Mouse (Mus musculus): ENCODE measurements at regions not wholly inside any gene's neighbourhood (a gene's known extent, or its start where the extent isn't known, plus 50 kb on each side); places are given as distances from the start of the nearest gene placed in this dataset.
A peak's percentile ranks its signal among the peaks of the same experiment; 100 is the strongest.

DNA sequence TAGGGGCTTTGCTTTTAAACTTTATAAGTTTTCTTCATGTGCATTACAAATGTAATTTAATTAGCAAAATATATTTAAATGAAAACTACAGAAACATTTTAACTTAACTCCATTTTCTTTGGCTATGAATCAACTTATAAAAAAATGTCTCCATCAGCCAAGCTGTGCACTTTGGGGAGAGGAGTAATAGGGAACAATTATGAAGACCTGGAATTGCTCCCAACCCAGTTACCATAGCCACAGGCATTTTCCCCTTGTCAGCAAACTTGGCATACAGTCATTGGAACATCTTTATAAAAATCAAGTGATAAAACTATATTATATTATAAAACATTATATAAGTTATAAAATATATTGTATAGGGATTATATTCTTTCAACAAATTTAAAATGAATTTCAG, 65.0 kb downstream of the Atxn7l3b start:
- no peaks in the 10 kb centered on the region for H3K9me3 ChIP-seq
- no peaks in the 10 kb centered on the region for H3K27me3 ChIP-seq (replicated peaks)
- TF ChIP-seq GATA1 (IDR thresholded peaks at IDR 0.05; ENCODE audit: borderline replicate concordance, low read length): no peak
- no peak for TF ChIP-seq FLI1 (IDR thresholded peaks at IDR 0.05; ENCODE audit: low read length)
- no peak overlapping the region for H3K4me3 ChIP-seq (replicated peaks)
- H3K36me3 ChIP-seq (replicated peaks; ENCODE audit: low read length): no peaks in the 10 kb centered on the region
- no peaks in the 10 kb centered on the region for H3K4me1 ChIP-seq

DNA sequence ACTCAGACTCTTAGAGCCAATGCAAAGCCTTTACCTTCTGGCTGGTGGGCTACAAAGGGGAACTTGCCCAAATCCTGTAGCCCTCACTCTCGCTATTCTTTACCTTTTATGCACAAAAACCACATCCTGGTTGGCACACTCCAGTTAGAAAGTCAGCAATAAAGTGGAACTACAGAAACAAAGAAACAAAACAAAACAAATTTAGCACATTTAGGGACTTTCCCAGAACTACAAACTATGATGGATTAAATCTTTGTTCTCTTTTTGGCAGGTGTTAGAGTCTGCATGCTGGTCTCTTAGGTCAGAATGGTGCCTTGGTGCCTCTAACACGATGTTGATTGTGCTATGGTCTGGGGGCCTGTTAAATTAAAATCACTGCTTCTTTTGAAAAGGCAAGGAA, 65.4 kb downstream of the Atxn7l3b start:
- no peak for TF ChIP-seq GATA1 (IDR thresholded peaks at IDR 0.05; ENCODE audit: borderline replicate concordance, low read length)
- no peak for TF ChIP-seq FLI1 (IDR thresholded peaks at IDR 0.05; ENCODE audit: low read length)
- Histone ChIP-seq H3K4me3 (replicated peaks) (no peak overlapping the region), H3K4me1 (no peaks in the 10 kb centered on the region), H3K9me3 (no peaks in the 10 kb centered on the region), H3K27me3 (replicated peaks) (no peaks in the 10 kb centered on the region), H3K36me3 (replicated peaks; ENCODE audit: low read length) (no peaks in the 10 kb centered on the region)

DNA sequence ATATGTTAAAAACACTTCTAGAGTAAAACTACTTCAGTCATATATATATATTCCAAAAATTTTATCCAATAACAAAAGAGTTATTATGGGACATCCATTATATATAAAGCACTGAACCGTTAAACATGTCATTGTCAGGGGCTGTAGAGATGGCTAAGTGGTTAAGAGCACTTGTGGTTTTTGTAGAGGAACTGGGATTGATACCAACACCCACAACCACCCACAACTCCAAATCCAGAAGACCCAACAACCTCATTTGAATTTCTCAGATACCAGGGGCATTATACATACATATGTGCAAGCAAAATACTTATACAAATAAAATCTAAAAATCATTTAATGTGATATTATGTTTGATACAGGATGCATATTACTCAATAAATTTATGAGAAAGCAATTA, 76.8 kb downstream of the Atxn7l3b start:
- Histone ChIP-seq H3K9me3 (peaks cover 7% of the 10 kb centered on the region), H3K36me3 (replicated peaks; ENCODE audit: low read length) (no peaks in the 10 kb centered on the region), H3K4me3 (replicated peaks) (no peak overlapping the region), H3K27me3 (replicated peaks) (no peaks in the 10 kb centered on the region), H3K4me1 (no peaks in the 10 kb centered on the region)
- no peak for TF ChIP-seq FLI1 (IDR thresholded peaks at IDR 0.05; ENCODE audit: low read length)
- TF ChIP-seq GATA1 (IDR thresholded peaks at IDR 0.05; ENCODE audit: borderline replicate concordance, low read length): no peak

DNA sequence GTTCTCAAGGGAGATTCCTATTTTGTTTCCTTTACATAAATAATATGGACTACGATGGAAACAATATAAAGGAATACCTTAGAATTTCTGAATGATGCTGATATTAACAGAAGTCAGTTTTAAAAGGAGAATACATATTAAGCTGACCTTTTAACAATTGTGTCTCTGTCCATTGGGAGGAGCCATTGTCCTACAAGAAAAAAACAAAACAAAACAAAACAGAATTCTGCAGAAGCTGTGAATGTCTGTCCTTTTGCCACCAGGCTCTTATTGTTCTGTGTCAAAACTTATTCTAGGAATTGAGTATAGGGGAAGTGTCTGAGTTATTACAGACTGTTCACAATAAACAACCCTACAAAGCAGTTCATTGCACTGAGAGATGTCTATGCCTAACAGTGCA, 82.6 kb downstream of the Atxn7l3b start:
- no peaks in the 10 kb centered on the region for H3K36me3 ChIP-seq (replicated peaks; ENCODE audit: low read length)
- H3K4me3 ChIP-seq (replicated peaks): no peak overlapping the region
- TF ChIP-seq GATA1 (IDR thresholded peaks at IDR 0.05; ENCODE audit: borderline replicate concordance, low read length) (no peak), FLI1 (IDR thresholded peaks at IDR 0.05; ENCODE audit: low read length) (no peak)
- no peaks in the 10 kb centered on the region for H3K4me1 ChIP-seq
- peaks cover 3% of the 10 kb centered on the region for H3K9me3 ChIP-seq
- no peaks in the 10 kb centered on the region for H3K27me3 ChIP-seq (replicated peaks)

DNA sequence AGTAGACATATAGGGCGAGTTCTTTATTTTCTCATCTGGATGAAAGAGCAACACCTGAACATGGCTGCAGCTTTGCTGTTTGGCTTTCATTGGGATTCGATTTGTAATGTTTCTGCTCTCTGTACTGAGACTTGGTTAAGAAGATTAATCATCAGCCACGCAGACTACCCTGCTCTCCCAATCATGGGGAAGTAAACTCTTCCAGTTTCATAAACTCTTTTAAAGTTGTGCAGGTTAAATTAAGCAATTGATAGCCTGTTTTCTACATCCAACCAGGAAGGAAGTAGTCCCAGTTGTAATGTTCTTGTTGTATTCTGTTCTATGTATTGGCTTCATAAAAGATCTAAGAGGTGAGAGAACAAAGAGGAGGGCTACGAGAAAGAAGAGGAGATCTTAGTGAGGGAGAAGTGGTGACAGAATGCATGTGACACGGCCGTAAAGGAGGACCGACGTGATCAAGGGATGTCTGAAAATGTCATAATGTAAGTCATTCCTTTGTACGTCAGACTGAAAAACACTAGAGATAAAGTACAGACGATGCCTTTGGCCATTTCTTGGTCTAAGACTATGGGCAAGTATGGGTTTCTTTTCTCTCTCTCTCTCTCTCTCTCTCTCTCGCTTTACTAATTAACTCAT, 91.3 kb downstream of the Atxn7l3b start:
- no peak for TF ChIP-seq FLI1 (IDR thresholded peaks at IDR 0.05; ENCODE audit: low read length)
- no peak for TF ChIP-seq GATA1 (IDR thresholded peaks at IDR 0.05; ENCODE audit: borderline replicate concordance, low read length)
- no peaks in the 10 kb centered on the region for H3K36me3 ChIP-seq (replicated peaks; ENCODE audit: low read length)
- no peak overlapping the region for H3K4me3 ChIP-seq (replicated peaks)
- no peaks in the 10 kb centered on the region for H3K9me3 ChIP-seq
- H3K27me3 ChIP-seq (replicated peaks): no peaks in the 10 kb centered on the region
- H3K4me1 ChIP-seq: no peaks in the 10 kb centered on the region

DNA sequence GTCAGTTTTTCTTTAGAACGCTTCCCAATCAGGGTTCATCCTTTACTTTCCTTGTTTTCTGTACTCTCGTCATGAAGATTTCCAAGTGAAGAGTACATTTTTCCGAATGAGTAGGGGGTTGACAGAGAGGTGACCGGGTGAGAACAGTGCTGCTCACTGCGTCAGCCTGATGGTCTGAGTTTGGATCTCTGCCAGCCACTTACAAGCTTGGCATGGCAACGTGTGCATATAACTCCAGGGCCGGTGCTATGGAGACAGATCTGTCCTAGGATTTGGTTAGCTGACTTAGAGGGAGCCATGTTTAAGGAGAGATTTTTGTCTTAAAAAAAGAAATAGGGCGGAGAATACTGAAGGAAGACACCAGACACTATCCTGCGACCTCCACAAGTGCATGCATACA, 92.8 kb downstream of the Atxn7l3b start:
- Histone ChIP-seq H3K9me3 (0 out of 2 replicates have a peak, but pooled peaks cover 2% of the 10 kb centered on the region), H3K4me1 (no peaks in the 10 kb centered on the region), H3K4me3 (replicated peaks) (peak overlapping the region; percentile 51), H3K36me3 (replicated peaks; ENCODE audit: low read length) (no peaks in the 10 kb centered on the region), H3K27me3 (replicated peaks) (no peaks in the 10 kb centered on the region)
- no peak for TF ChIP-seq FLI1 (IDR thresholded peaks at IDR 0.05; ENCODE audit: low read length)

DNA sequence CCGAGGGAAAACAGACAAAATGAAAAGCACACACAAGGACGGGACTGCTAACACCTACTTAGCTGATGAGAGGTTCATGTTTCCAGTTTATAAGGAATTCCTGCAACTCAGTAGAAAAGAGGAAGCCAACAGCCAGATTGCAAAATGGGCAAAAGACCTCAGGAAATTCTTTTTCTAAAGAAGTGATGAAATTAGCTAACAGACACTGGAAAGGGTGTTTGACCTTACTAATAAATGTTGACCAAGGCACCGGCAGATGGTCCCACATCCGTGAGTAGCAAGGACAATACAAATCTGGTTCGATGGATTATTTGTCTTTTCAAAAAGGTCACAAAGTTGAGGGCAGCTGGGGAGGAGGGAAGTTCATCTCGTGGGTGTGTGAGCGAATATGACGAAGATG, 93.3 kb downstream of the Atxn7l3b start:
- Histone ChIP-seq H3K36me3 (replicated peaks; ENCODE audit: low read length) (no peaks in the 10 kb centered on the region), H3K9me3 (0 out of 2 replicates have a peak, but pooled peaks cover 2% of the 10 kb centered on the region), H3K27me3 (replicated peaks) (no peaks in the 10 kb centered on the region), H3K4me3 (replicated peaks) (no peak overlapping the region), H3K4me1 (no peaks in the 10 kb centered on the region)
- TF ChIP-seq FLI1 (IDR thresholded peaks at IDR 0.05; ENCODE audit: low read length) (no peak), GATA1 (IDR thresholded peaks at IDR 0.05; ENCODE audit: borderline replicate concordance, low read length) (no peak)

DNA sequence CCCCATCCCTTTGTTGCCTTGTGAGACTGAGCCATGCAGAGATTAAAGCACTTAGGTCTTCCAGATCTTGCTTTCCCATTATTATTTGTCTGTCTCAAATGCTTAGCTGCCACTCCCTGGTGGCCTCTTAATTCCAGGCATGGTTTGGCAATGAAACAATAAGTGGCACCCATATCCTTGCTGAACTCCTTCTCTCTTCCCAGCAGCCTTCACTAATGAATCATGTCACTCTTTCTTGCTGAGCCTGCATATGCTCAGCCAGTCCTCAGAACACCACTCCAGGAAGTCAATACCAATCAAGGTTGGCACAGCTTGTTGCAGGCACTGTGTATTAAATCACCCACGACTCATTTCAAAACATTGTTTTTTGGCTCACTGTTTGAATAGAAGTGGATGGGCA, 118.6 kb downstream of the Atxn7l3b start:
- H3K4me1 ChIP-seq: no peaks in the 10 kb centered on the region
- H3K9me3 ChIP-seq: 0 out of 2 replicates have a peak, but pooled peaks cover 4% of the 10 kb centered on the region
- no peaks in the 10 kb centered on the region for H3K27me3 ChIP-seq (replicated peaks)
- no peak for TF ChIP-seq GATA1 (IDR thresholded peaks at IDR 0.05; ENCODE audit: borderline replicate concordance, low read length)
- TF ChIP-seq FLI1 (IDR thresholded peaks at IDR 0.05; ENCODE audit: low read length): no peak
- H3K4me3 ChIP-seq (replicated peaks): no peak overlapping the region
- H3K36me3 ChIP-seq (replicated peaks; ENCODE audit: low read length): no peaks in the 10 kb centered on the region

DNA sequence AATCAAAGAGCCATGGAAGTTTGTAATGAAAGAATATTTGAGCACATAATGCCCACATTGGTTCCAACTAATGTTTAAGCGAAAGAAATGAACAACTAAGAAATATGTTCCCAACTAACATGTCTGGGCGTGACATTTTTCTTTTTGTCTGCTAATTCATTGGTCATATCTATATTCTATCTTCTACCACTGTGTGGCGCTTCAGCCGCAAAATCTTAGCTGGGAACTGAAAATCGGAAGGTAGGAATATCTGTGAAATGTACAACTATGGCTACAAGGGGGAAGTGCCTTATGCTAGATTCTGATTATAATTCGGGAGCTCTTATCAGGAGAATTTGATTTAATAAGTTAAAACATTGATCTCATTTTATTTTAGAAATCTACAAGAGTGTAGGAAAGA, 125.2 kb downstream of the Atxn7l3b start:
- Histone ChIP-seq H3K4me1 (no peaks in the 10 kb centered on the region), H3K36me3 (replicated peaks; ENCODE audit: low read length) (no peaks in the 10 kb centered on the region), H3K27me3 (replicated peaks) (no peaks in the 10 kb centered on the region), H3K9me3 (no peaks in the 10 kb centered on the region), H3K4me3 (replicated peaks) (no peak overlapping the region)
- TF ChIP-seq GATA1 (IDR thresholded peaks at IDR 0.05; ENCODE audit: borderline replicate concordance, low read length): no peak
- TF ChIP-seq FLI1 (IDR thresholded peaks at IDR 0.05; ENCODE audit: low read length): no peak

DNA sequence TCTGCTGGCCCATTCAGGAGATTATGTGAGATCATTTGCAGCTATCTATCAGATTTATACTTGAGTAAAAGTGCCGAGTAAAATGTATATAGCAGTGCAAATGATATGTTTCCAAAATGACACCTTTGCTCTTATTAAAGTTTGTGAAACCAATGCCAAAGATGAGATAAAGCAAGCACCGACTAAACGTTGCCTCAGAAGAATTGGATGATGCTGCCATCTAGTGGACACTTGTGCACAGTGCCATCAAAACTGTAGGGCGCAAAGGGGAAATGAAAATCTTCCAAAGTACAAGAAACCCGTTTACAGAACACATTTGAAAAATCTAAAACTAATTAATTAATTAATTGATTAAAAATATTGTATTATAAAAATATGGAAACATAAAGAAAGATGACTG, 127.2 kb downstream of the Atxn7l3b start:
- no peak overlapping the region for H3K4me3 ChIP-seq (replicated peaks)
- no peaks in the 10 kb centered on the region for H3K4me1 ChIP-seq
- no peaks in the 10 kb centered on the region for H3K36me3 ChIP-seq (replicated peaks; ENCODE audit: low read length)
- H3K9me3 ChIP-seq: no peaks in the 10 kb centered on the region
- H3K27me3 ChIP-seq (replicated peaks): no peaks in the 10 kb centered on the region
- TF ChIP-seq FLI1 (IDR thresholded peaks at IDR 0.05; ENCODE audit: low read length) (no peak), GATA1 (IDR thresholded peaks at IDR 0.05; ENCODE audit: borderline replicate concordance, low read length) (no peak)

DNA sequence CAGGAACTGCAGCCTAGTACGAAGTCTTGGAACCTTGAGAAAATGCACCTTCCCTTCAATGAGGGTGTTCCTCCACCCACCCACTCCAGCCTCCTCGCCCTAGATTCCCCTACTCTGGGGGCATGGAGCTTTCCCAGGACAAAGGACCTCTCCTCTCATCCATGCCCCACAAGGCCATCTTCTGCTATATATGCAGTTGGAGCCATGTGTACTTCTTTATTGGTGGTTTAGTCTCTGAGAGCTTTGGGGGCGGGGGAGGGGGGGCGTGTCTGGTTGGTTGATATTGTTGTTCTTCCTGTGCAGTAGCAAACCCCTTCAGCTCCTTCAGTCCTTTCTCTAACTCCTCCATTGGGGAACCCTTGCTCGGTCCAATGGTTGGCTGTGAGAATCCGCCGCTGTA, 130.2 kb downstream of the Atxn7l3b start:
- Histone ChIP-seq H3K9me3 (no peaks in the 10 kb centered on the region), H3K4me1 (no peaks in the 10 kb centered on the region), H3K27me3 (replicated peaks) (no peaks in the 10 kb centered on the region), H3K4me3 (replicated peaks) (no peak overlapping the region), H3K36me3 (replicated peaks; ENCODE audit: low read length) (no peaks in the 10 kb centered on the region)
- TF ChIP-seq FLI1 (IDR thresholded peaks at IDR 0.05; ENCODE audit: low read length) (no peak), GATA1 (IDR thresholded peaks at IDR 0.05; ENCODE audit: borderline replicate concordance, low read length) (no peak)
